Mouse (Mus musculus) kidney, adult 18-20 months (tissue): ENCODE measurements around the gene Wrb.
A peak's percentile ranks its signal among the peaks of the same experiment; 100 is the strongest.
"Not testable (repeated sequence)": the region's sequence is repeated elsewhere in the genome, so short reads cannot be mapped to it uniquely, and the experiment has no call there.

Experiments
- DNase-seq: peaks from one replicate; pipeline ENCODE4 v3.0.0; 2021

Gene Wrb

DNA sequence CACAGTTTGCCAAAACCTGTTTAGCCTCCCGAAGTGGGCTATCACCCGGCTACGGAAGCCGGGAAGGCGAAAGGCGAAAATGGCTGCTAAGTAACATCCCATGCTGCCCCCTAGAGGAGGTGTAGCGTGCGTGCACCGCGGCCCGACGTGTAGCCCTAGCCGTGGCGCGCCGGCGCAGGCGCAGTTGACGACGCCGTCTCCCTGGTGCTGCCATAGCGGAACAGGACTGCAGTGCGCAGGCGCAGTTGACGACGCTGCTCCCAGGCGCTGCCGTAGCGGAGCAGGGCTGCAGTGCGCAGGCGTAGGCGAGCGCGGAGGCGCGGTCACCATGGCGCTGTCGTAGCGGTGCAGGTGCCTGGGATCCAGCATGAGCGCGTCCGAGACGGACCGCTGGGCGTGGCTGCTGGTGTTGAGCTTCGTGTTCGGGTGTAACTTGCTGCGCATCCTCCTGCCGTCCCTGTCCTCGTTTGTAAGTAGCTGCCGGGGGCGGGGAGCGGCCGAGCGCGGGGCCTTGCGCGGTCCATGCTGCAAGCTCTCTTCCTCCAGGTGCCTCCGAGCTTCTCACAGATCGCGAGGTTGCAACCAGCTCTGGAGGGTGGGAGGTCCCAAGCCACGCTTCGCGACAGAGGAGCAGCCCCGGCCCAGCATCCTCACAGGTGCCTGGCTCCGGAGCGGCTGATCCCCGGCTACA, at the start of gene Wrb:
Gene Wrb (plus strand): TSS at position 298 of the 691 bp plus-strand sequence.
- DNase-seq, result peak; percentile 99

DNA sequence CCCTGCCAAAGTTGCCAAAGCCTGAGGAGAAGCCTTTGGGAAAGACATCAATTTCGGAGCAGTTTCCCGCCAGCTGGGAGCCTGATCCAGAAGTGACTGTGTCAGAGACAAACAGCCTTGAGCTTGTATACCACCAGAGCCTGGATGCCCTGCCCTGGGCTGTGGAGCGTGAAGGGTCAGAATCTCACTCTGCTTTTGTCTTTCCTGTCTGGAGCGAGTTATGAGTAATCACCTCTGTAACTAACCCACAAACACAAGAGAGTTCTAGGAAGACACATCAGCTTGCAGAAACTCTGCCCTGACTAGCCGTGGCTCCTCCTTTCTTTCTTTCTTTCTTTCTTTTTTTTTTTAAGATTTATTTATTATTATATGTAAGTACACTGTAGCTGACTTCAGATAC, 49.2 kb upstream of the Wrb start:
- no peak for DNase-seq

DNA sequence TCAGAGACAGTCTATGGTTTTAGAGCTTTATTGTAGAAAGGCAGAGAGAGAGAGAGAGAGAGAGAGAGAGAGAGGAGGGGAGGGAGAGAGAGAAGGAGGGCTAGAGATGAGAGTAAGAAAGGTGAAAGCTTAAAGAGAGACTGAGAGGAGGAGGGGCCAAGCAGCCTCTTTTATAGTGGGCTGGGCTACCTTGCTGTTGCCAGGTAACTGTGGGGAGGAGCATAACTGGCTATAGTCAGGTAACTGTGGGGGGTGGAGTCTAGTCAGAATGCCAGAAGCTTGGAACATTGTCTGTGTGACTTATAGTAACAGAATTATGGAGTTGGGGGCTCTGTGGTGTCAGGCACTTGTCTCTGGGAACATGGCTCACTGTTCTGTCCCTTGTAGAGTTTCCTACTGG, 47.4 kb upstream of the Wrb start:
- DNase-seq, result not testable (repeated sequence)

DNA sequence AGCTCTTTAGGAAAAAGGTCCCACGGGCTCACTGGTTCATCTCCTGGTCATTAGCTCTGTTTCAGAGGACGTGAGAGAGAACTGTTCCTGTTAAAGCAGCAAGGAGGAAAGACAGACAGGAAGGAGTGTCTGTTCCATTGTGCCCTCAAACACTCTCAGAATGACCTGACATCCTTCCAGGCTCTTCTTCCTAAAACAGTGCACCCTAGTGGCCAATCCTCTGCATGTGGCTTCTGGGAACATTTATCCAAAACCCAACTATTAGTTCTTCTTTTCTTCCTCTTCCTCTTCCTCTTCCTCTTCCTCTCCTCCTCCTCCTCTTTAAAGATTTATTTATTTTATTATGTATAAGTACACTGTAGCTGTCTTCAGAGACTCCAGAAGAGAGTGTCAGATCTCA, 42.2 kb upstream of the Wrb start:
- no peak for DNase-seq

DNA sequence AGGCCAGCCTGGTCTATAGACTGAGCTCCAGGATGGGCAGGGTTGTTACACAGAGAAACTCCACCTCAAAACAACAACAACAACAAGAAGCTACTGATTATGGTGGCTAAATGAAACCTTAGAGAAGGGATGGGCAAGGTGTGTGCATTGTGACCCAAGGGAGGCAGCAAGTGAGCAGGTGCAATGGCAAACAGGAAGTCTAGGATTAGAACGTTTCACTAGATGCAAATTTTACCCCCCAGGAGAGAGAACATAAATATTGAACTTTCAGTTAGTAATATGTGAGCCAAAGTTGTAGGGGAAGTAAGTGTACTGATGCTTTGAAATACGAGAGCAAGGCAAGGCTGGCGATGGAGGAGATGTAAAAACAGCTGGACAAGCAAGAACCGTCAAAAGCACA, 35.5 kb upstream of the Wrb start:
- DNase-seq, result no peak

DNA sequence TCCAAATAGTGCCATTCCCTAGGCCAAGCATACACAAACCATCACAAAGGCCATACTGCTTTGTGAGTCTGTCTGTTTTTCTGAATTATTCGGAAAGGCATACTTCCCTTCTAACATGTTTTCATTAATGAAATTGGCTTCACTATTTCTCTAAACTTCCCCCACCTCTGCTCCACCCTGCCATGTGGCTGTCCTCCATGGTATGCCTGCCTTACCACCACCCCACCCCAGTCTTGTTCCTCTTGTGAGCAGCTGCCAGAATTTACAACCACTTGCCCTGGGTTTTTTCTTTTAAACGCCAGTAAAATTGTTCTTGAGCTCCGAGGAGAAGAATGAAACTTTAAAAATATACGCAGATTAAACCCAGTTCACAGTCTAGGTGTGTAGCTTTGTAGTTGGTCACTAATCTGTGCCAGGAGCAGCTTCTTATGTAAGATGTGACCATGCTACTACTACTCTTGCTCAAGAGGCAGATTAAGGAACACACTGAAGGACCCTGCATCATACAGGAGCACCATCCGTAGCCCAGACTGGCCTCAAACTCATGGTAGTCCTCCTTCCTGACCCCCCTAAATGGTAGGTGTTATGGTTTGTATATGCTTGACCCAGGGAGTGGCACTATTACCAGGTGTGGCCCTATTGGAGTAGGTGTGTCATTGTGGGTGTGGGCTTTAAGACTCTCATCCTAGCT, 34.4 kb upstream of the Wrb start:
- DNase-seq, result no peak

DNA sequence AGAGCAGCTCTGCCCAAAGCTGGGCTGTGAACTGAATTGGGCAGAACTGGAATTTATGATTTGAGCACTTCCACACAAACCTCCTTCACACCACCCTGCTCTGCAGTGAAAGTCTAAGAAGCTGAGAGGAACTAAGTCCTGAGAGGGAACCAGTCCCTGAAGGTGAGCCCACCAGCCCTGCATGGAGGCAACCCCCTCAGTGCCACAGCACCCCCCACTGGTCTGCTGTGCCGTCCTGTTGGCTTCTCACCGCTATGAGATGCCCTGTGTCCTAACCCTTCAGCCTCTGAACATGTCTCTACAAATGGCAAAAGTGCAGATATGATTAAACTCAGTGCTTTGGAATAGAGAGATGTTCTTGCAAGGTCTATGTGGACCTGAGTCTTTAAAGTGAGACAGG, 32.4 kb upstream of the Wrb start:
- no peak for DNase-seq

DNA sequence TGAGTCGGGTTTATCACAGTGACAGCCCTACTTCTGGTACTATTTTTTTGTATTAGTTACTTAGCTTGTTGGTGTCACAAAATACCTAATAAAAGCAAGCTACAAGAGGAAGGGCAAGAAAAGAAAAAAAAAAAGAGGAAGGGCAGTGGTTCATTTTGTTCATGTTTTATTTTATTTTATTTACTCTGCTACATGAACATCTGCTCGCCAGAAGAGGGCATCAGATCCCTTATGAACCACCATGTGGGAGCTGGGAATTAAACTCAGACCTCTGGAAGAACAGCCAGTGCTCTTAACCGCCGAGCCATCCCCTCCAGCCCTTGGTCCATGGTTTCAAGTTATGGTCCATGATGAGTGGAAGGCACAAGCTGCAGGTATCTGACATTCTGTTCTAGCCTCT, 30.5 kb upstream of the Wrb start:
- no peak for DNase-seq

DNA sequence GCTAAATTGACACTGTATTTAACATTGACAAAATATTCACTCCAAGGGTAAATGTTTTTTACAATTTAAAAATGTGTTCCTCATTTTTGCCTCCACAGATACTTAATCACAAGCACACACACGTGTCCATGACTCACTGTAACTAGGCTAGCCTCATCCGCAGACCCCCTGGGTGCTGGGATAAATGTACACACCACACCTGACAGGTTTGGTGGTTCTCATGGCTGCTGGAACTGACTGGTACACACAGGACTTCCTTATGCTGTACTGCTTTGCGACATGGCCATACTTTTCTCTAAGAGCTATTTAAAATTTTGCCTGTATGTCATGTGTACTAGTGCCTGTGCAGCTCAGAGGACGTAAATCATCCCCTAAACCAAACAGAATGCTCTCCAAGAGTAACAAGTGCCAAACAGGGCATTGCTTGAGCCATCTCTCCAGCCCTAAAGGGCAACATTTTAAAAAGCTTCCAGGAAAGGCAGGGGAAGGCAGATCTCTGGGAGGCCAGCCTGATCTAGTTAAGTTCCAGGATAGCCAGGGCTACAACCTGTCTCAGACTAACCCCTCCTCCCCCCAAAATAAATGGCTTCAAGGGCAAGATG, 25.1 kb upstream of the Wrb start:
- DNase-seq, result no peak

DNA sequence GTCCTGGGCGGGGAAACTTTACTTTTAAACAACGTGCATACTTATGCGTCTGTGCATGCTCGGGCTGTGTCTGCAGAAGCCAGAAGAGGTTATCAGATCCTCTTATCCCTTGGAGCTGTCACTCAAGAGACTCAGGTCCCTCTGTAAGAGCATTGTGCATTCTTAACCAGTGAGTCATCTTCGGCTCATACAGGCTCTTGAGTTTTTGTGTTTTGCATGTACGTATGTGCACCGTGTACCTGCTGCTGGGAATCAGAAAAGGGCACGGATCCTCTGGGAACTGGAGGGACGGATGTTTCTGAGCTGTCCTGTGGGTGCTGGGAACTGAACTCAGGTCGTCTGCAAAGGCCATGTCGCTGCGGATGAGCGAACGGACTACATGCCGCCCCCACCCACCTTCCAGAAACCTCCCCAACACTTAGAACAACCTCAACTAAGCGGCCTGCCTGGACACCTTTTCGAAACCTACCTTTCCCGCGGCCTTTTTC, 18.5 kb upstream of the Wrb start:
- DNase-seq, result no peak

DNA sequence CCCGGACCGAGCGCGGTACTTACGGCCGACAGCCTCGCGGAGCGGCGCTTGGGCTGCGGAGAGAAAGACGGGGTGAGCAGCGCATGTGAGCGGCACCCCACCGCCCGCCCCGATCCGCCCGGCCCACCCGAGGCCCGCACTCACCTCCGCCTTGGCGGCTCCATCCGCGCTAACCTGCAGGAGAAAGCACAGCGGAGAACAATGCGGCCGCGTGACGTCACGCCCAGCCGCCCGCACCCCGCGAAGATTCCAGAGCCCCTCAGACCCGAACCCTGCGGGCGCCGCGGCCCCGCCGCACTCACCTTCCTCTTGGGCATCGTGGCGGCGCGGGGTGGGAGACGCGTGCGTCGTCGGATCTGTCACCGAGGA, 17.9 kb upstream of the Wrb start:
- no peak for DNase-seq

DNA sequence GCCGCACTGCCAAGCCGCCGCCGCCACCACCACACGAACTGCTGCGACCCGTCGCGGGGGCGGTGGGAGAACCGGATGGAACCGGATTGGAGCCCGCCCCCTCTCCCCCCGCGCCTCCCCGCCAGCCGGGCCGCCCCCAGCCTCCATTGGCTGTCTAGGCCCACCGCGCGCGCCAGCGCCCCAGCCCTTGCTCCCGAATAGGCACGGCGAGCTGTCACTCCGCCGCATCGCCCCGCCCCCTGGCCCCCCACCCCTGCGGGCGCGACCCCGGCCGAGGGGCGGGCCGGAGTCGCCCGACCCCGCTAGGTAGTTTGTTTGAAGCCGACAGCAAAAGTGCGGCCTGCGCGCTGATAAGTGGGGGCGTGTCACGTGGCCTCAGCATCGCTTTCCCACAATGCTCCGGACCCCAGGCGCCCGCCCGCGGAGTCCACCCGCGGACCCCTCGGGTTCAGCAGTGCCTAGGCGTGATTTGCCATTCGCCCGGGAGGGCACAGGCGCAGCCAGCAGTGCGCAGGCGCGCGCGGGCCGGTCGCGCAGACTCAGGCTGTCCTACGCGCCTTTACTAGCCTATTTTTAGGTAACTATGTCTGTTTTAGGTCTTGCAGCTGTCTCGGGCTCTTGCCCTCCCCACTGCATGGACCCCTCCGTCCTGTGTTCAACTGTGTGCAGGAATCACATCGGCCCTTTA, 17.4 kb upstream of the Wrb start, which contains the start of gene Hmgn1:
Gene Hmgn1 (minus strand): TSS at position 73 of the 688 bp plus-strand sequence.
- DNase-seq, result peak; percentile 95

DNA sequence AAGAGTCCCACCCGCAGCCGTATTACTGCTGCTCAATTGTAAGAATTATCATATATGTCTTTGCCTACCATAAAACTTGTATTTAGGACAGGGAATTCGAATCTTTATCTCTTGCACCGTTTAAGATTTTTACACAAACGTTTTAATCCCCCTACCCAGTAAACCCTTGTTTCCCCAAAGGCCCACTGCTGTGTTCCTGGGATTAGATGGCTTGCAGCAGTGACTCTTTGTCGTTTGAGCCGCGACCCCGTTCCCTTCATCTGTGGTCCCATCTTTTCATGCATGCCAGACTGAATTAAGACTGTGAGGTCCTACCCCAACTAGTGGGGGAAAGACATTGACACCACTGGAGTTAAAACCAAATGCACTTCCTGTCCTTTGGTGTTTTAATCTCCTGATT, 16.7 kb upstream of the Wrb start:
- DNase-seq, result no peak

DNA sequence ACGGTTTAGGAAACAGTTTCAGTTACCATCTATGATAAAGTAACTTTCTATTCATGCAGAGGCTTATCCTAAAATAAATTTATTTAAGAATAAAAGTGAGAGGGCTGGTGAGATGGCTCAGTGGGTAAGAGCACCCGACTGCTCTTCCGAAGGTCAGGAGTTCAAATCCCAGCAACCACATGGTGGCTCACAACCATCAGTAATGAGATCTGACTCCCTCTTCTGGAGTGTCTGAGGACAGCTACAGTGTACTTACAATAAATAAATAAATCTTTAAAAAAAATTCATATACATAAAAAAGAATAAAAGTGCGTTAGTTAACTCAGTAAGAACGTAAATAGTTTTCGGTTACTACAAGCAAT, 478 bp upstream of the Wrb start:
- DNase-seq, result not testable (repeated sequence)

DNA sequence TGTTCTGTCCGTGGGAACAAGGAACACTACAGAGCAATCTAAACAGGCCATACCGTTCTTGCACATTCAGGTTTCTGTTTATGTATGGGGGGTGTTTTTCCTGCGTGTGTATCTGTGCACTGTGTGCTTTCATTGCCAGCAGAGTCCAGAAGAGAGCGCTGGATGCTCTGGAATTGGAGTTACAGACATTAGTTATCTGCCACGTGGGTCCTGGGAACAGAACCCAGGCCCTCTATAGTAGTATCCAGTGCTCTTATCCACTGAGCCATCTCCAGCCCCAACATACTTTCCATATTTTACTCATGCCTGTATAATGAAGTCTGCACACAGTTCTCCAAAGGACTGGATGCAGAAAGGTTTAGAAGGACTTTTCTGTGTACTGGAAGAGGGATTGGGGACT, 607 bp downstream of the Wrb start:
- DNase-seq, result no peak

DNA sequence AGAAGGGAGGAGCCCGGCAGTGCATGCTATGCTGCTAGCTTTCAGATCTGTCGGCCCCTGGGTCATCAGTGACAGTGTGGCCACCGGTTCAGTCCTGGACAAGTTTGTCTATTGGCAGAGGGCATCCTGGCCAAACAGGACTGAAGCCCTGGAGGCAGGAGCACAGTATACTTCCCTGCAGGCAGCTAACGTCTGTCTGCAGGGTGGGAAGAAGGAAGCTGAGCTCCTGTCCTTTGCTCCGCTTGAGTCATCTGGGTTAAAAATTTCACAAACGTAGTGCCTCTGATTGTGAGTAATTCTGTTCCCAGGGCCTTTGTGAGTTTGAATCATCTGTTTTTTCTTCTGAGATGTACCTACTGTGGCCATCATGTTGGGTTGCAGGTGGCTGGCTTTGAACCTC, 3.6 kb downstream of the Wrb start:
- DNase-seq, result no peak

DNA sequence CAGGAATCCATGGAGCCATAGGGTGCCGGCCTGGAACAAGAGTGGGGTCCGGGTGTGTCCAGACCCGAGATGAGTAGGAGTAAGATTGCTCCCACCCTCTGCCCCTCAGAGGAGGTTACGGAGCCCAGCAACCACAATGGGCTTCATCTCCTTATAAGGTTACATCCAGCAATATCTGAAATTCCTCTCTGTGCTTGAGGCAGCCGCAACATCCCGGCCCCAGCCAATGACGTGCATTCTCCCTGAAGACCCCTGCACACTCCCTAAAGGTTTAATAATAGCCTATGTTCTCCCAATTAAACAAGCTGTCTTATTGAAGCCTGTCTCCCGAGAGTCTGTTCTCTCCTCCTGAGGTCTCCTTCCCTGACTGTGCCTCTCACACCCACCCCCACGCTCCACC, 4.1 kb downstream of the Wrb start:
- no peak for DNase-seq

DNA sequence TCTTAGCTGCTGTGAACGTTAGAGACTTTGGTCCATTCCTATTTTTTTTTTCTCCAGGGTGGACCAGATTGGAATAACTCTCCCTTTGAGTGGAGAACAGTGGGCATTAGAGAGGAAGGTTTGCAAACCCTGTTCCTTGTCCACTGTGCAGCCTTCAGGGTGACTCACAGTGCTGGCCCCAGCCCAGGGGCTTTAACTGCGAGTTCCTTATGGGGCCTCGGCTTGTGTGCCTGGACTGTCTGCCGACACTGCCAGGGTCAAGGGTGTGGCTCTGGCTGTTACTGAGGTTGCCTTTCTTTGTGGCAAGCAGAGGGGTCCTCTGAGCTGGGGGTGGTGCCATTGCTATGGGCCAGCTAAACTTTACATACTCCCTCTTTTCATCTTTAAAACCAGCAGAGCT, 5.8 kb downstream of the Wrb start:
- DNase-seq, result no peak

DNA sequence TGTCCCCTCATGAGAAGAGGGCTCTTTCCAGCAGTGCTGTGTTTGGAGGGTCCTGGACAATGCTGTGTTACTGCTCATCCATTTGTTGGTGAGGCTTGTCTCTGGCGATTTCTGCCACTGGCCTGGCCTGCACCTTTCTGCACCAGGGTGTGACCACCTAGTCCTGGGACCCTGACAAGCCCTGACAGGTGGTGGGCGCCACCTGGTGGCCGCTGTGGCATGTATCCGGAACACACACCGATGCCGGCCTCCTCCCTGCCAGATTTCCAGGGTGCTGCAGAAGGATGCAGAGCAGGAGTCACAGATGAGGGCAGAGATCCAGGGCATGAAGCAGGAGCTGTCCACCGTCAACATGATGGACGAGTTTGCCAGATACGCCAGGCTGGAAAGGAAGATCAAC, 6.3 kb downstream of the Wrb start:
- DNase-seq, result peak; percentile 78

DNA sequence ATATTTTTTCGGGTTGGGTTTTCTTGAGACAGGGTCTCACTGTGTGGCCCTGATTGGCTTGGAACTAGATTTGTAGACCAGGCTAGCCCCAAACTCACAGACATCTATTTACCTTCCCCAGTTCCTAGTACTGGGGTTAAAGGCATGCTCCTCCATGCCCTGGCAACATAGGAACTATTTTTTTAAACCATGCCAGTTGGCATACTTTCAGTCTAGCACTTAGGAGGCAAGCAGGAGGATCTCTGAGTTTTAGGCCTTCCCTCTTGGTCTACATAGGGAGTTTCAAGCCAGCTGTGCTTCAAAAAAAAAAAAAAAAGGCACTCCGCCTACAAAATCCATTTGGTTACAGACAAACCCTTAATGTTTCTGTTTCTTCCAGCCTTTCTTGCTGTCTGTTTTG, 9.3 kb downstream of the Wrb start:
- no peak for DNase-seq

DNA sequence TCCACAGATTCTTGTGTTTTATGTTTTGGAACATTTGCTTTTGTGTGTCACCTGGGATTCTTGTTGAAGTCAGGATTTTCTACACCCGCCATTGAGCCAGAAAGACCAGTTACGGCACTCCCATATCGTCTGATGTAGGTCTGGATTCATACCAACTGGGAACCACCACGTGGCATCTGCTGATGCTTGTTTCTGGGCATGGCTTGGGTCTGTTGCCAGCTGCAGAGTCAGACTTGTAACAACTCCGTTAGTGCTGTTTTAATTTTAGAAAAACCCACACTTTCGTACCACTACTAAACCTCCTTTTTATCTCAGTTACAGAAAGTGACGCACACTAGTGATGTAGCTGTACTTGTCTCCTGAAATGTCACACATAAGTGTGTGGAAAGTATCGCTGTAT, 10.8 kb downstream of the Wrb start:
- no peak for DNase-seq

DNA sequence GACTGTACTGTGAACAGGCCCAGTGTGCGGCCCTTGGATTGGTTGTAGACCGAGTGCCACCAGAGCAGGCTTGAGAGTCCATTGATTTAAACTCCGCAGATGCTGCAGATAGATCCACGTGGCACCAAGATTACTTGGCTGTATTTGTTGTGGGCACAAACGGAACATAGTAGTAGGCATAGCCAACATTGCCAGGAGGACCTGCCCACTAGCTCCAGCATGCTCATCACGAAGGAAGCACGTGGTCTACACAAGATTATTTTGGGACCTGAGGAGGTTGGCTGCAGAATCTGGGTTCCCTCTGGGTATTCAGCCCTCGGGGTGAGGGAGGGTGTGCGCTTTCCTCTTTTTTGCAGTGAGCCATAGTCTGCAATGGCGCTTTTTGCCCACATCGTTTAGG, 12.0 kb downstream of the Wrb start:
- no peak for DNase-seq

DNA sequence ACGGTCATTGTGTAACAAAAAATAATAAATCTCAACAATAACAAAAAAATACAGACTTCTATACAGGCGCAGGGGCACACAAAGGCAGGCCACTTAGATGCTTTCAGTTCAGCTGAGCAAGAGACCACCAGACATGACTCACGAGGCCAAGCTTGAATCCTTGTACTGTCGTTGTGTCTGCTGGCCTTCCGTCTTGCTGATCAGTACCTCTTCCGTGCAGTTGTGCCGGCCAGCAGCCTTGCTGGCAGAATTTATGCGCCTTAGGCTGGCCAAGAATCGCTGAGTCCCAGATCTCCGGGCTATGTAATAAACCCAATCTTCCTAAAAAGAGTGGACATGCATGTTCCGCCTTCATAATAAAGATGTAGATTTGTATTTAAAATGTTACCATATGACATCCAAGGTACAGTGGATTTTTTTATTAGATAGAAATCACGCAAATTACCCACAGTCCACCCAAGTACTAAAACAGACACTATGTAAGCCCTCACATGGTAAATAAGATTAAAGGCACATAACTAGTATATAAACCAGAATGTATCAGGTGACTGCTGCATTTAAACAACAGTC, 13.4 kb downstream of the Wrb start:
- no peak for DNase-seq
